Mouse (Mus musculus) neural tube, embryonic 14.5 days (tissue): Measurements from ENCODE around the gene Cacnb3. TPM values are rescaled to one million over a fixed set of nuclear protein-coding genes. Genes with fewer than 3 reads are reported as not detected.

Source experiments
- ATAC-seq: fragments of 200-750 bp; cut with Nextera tagmentation; 2 replicates; pipeline ENCODE4 v1.8.0; 2017; ENCODE audit warnings: low read depth, mild to moderate bottlenecking, moderate TSS enrichment, moderate library complexity
- H3K27ac ChIP-seq: fragments of 300-500 bp; sonication (generic); 2 replicates; pipeline ENCODE4 v1.5.1; 2014; ENCODE audit warnings: low read depth, mild to moderate bottlenecking, control low read depth, low read length, moderate library complexity, mixed read lengths
- H3K27me3 ChIP-seq: fragments of 300-500 bp; sonication (generic); 2 replicates; pipeline ENCODE4 v1.6.1; 2014; ENCODE audit warnings: low read length; ENCODE audit not compliant: control insufficient read depth, insufficient read depth
- H3K36me3 ChIP-seq: fragments of 300-500 bp; sonication (generic); 2 replicates; pipeline ENCODE4 v1.6.1; 2014; ENCODE audit warnings: low read length, mixed read lengths; ENCODE audit not compliant: control insufficient read depth, insufficient read depth
- H3K4me1 ChIP-seq: fragments of 300-500 bp; sonication (generic); 2 replicates; pipeline ENCODE4 v1.6.1; 2014; ENCODE audit warnings: low read length; ENCODE audit not compliant: control insufficient read depth, insufficient read depth
- H3K4me2 ChIP-seq: fragments of 300-500 bp; sonication (generic); 2 replicates; pipeline ENCODE4 v1.6.1; 2014; ENCODE audit warnings: mild to moderate bottlenecking, low read depth, low read length, control low read depth
- H3K4me3 ChIP-seq: fragments of 300-500 bp; sonication (generic); 2 replicates; pipeline ENCODE4 v1.5.1; 2014; ENCODE audit warnings: low read depth, low read length, control low read depth, mixed read lengths
- H3K9ac ChIP-seq: fragments of 300-500 bp; sonication (generic); replicated peaks from 2 replicates; pipeline ENCODE4 v1.6.1; 2014; ENCODE audit warnings: low read depth, mild to moderate bottlenecking, control low read depth, low read length, mixed read lengths
- H3K9me3 ChIP-seq: fragments of 300-500 bp; sonication (generic); 2 replicates; pipeline ENCODE4 v1.6.1; 2016; ENCODE audit warnings: low read length; ENCODE audit not compliant: control insufficient read depth
- WGBS: fragments of 180-500 bp; shearing (Covaris S2); extraction: QIAGEN DNeasy Blood & Tissue Kit; methylation state at CpG from one replicate; pipeline ENCODE4 v1.1.7; 2014; 5-methylcytosine and 5-hydroxymethylcytosine counted together
- polyA plus RNA-seq: library from polyadenylated mRNA; unstranded; fragments of >200 nt; fragmentation: Nextera tagmentation; extraction: Ambion mirVana; gene quantifications from 2 replicates; pipeline ENCODE4 v1.2.1, GENCODE M21; 2014

The Cacnb3 gene
- polyA plus RNA-seq, 1 experiment from 2014 or later, result 84.9 TPM

DNA sequence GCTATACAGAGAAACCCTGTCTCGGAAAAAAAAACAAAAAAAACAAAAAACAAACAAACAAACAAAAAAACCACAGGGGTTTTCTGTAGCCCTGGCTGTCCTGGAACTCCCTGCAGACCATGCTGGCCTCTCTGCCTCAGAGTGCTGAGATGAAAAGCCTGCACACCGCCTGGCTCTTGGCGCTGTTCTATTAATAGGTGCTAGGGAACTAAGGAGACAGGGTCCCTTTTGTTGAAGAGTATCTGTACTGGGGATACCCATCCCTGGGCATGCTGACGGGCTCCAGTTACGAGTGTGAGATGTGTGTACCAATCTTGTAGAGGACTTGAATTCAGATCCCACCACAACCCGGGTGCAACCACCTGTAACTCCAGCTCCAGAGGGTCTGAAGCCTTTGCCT is 14.9 kb upstream of the Cacnb3 start:
- H3K27ac ChIP-seq, result no peak overlapping the region
- H3K36me3 ChIP-seq, result no peaks in the 10 kb centered on the region
- no peak overlapping the region for H3K4me3 ChIP-seq
- H3K27me3 ChIP-seq, result no peaks in the 10 kb centered on the region
- no peak for ATAC-seq
- WGBS, result 70% methylated on average over 6 of the region's 6 CpGs
- 0 out of 2 replicates have a peak, but pooled peaks cover 5% of the 10 kb centered on the region for H3K4me1 ChIP-seq
- H3K9ac ChIP-seq, result no peak overlapping the region
- H3K4me2 ChIP-seq, result no peak overlapping the region
- H3K9me3 ChIP-seq, result no peaks in the 10 kb centered on the region

DNA sequence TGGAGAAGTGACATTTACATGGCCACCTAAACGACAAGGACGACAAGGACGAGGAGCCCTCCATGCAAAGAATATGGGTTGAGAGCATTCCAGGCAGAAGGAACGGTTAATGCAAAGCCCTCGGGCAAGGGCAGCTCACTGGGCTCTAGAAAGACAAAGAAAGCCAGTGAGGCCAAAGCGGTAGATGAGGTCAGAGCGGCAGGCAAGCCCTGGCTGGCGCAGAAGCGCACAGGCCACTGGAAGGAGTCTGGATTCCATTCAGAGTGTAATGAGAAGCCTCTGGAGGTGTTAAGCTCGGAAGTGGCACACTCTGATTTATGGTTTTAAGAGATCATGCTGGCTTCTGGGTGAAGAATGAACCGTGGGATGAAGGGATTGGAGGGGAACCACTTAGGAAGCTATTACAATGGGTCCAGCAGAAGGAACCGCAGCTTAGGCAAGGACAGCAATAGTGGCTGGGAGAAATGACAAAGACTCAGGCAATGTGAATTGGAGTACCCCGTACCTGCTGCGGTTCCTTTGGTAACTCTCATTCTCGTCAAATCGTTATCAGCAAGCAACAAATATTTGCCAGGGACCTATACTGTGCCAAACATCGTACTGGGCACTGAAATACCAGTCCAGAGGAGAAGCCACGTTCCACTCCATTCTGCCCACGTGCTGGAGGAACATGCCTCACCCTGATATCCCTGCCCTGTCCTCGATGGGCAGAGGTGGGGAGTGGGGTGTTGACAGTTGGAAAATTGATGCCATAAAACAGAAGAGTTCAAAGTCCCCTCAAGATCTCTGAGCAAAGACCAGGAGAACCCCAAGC is 14.1 kb upstream of the Cacnb3 start:
- Histone ChIP-seq H3K36me3 (no peaks in the 10 kb centered on the region), H3K4me1 (0 out of 2 replicates have a peak, but pooled peaks cover 5% of the 10 kb centered on the region), H3K27ac (no peak overlapping the region), H3K4me3 (no peak overlapping the region), H3K27me3 (no peaks in the 10 kb centered on the region), H3K9ac (no peak overlapping the region), H3K9me3 (no peaks in the 10 kb centered on the region), H3K4me2 (no peak overlapping the region)
- WGBS, result 31% methylated on average over 20 of the region's 20 CpGs
- no peak for ATAC-seq

DNA sequence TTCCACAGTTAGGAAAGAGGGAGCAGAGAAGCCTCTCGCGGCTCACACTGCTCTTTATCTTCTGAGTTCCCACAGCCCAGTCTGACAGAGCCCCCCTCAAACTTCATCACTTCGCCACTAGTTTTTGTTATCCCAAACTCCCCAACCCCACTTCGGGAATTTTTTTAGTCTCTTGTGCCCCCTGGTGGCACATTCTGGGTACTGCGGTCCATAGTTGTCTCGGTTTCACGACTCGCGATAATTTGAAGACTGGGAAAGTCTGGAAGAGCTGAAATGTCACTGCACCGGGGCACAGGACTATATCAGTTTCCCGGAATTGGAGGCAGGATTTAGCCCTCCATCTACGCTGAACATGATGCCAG is 13.5 kb upstream of the Cacnb3 start:
- 2% methylated on average over 12 of the region's 12 CpGs for WGBS
- no peak overlapping the region for H3K9ac ChIP-seq

DNA sequence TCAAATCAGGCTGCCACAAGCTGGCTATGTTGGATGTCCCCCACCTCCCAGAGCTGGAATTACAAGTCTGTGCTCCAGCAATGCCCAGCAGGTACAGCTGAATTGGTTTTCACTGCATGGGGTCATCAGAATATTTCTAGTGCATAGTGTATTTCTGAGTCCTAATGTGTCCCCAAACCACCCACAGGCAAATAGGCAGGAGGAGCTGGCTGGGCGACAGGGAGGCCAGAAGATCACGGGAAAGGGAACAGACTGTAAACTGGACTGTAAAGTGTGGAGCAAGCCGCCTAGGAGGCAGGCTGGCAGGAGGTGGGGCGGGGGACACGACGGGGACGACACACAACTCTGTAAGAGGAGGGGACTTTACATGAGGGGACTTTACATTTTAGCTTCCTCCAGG is 8.4 kb upstream of the Cacnb3 start:
- Histone ChIP-seq H3K4me2 (no peak overlapping the region), H3K4me3 (no peak overlapping the region), H3K9me3 (no peaks in the 10 kb centered on the region), H3K27ac (no peak overlapping the region), H3K9ac (no peak overlapping the region), H3K36me3 (no peaks in the 10 kb centered on the region), H3K4me1 (no peaks in the 10 kb centered on the region), H3K27me3 (no peaks in the 10 kb centered on the region)
- 5% methylated on average over 7 of the region's 7 CpGs for WGBS
- no peak for ATAC-seq

More for the DNA sequence above, 13.5 kb upstream of the Cacnb3 start:
- Histone ChIP-seq H3K36me3 (no peaks in the 10 kb centered on the region), H3K4me2 (no peak overlapping the region), H3K9me3 (no peaks in the 10 kb centered on the region), H3K4me1 (0 out of 2 replicates have a peak, but pooled peaks cover 5% of the 10 kb centered on the region), H3K27ac (no peak overlapping the region), H3K27me3 (no peaks in the 10 kb centered on the region), H3K4me3 (no peak overlapping the region)
- ATAC-seq, result no peak

DNA sequence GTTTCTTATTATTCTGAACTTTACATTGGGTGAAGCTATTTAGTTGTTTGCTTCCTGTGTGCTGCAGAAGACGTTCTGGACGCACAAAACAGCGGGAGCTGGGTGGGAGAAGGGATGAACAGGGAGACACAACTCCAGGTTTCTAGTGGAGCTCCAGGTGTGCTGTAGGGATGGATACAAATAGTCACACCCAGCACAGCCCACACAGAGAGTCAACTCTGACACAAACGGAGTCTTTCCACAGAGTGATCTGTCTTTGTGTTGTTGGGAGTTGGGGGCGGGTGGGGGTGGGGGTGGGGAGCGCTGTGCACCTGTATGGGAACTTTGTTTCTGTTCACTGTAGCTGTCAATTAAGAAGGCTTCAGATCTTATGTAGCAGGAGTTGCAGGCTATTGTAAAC is 7.9 kb upstream of the Cacnb3 start:
- WGBS, result 24% methylated on average over 6 of the region's 6 CpGs
- Histone ChIP-seq H3K27me3 (no peaks in the 10 kb centered on the region), H3K36me3 (no peaks in the 10 kb centered on the region), H3K4me3 (no peak overlapping the region), H3K9ac (no peak overlapping the region), H3K4me2 (no peak overlapping the region), H3K27ac (no peak overlapping the region), H3K4me1 (no peaks in the 10 kb centered on the region), H3K9me3 (no peaks in the 10 kb centered on the region)
- ATAC-seq, result no peak

DNA sequence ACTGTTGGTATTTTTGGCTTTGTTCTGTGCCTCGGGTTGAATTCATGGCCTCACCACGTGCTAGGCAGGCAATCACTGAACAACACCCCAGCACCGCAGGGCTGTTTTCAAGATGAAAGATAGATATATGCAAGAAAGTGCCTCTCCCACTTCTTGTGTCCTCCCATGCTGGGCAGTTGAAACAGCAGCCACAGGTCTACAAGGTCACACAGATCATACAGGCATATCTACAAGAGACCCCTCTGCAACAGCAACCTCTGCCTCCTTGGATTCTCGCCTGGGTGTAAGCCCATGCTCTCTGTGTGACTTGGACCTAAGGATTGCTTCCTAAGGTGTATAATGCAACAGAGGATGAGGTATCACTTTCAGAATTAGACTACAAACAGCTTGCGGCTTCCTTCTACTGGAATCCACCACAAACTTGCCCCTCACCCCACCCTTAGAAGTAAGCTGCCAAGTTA is 7.2 kb upstream of the Cacnb3 start:
- ATAC-seq, result no peak
- Histone ChIP-seq H3K4me2 (no peak overlapping the region), H3K4me3 (no peak overlapping the region), H3K9me3 (no peaks in the 10 kb centered on the region), H3K4me1 (peaks cover 4% of the 10 kb centered on the region; the same call in 1 of the 2 replicates), H3K9ac (no peak overlapping the region), H3K36me3 (no peaks in the 10 kb centered on the region), H3K27ac (no peak overlapping the region), H3K27me3 (no peaks in the 10 kb centered on the region)
- whole genome bisulfite sequencing, result 56% methylated on average over 5 of the region's 5 CpGs

DNA sequence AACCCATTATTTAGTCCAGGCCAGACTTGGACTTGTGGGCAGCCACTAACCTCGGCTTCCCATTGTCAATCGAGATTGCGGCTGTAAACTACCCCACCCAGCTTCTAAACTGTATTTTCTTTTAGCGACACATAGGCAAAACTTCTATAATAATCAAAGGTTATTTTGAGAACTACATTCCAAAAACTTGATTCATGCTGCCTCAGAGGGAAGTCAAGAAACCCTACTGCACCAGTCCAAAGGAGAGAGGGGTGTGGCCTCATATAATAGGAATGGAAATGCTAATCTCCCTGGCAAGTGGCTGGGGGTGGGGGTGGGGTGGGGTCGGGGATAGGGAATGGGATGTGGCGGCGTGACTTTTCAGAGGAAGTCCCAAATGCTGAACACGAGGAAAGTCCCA is 4.6 kb upstream of the Cacnb3 start:
- H3K4me1 ChIP-seq, result peaks cover 10% of the 10 kb centered on the region; the same call in 1 of the 2 replicates
- H3K36me3 ChIP-seq, result no peaks in the 10 kb centered on the region
- no peak overlapping the region for H3K4me2 ChIP-seq
- 12% methylated on average over 8 of the region's 8 CpGs for WGBS
- H3K9me3 ChIP-seq, result no peaks in the 10 kb centered on the region
- no peak overlapping the region for H3K4me3 ChIP-seq
- no peak overlapping the region for H3K9ac ChIP-seq
- ATAC-seq, result no peak
- no peaks in the 10 kb centered on the region for H3K27me3 ChIP-seq
- no peak overlapping the region for H3K27ac ChIP-seq

DNA sequence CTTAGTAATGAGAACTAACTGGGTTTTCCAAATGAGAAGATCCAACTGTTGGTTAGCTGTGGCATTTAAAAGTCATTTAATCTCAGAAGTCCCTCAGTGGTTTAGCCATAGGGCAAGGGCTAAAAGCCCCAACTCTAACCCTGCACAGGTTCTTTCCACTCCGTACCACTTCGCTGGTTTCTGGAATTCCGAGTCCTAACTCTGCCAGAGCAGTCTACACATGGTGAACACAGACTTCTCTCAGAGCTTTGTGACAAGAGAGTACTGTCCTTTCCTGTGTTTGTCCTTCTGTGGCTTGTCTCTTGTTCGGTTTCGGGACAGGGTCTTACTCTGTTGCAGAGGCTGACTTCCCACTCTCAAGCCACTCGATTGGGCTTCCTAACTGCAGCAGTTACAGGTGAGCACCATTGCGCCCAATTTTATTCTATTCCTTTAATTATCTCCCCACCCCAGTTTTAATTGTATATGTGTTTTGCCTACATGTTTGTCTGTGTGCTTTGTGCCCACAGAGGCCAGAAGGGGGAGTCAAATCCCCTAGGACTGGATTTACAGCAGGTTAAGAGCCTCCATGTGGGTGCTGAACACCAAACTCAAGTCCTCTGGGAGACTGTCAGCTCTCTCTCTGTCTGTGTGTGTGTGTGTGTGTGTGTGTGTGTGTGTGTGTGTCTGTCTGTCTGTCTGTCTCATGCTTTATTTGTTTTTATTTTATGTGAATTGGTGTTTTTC is 4.0 kb upstream of the Cacnb3 start:
- Histone ChIP-seq H3K9ac (no peak overlapping the region), H3K9me3 (no peaks in the 10 kb centered on the region), H3K4me2 (no peak overlapping the region), H3K27ac (no peak overlapping the region), H3K4me3 (no peak overlapping the region), H3K4me1 (peaks cover 10% of the 10 kb centered on the region; the same call in 1 of the 2 replicates), H3K27me3 (no peaks in the 10 kb centered on the region), H3K36me3 (no peaks in the 10 kb centered on the region)
- 80% methylated on average over 7 of the region's 7 CpGs for WGBS
- no peak for ATAC-seq
